Mouse (Mus musculus): ENCODE results near the gene Jak1. TPM values are rescaled to one million over a fixed set of nuclear protein-coding genes. Genes with fewer than 3 reads are reported as not detected.

Jak1 gene
- polyA plus RNA-seq, 1 experiment from 2014 or later: 135 TPM

GRCm38 (mm10) chr4:101167777-101168176 lies 97.3 kb downstream of the Jak1 start:
- ATAC-seq (ENCODE audit: insufficient number of reproducible peaks, insufficient read depth, low FRiP score, low read depth): no peak
- H3K4me2 ChIP-seq (replicated peaks; ENCODE audit: low read depth, low read length): no peak overlapping the region
- no peaks in the 10 kb centered on the region for H3K9me3 ChIP-seq (ENCODE audit: control insufficient read depth, low read depth, low read length)
- no peak overlapping the region for H3K9ac ChIP-seq (replicated peaks; ENCODE audit: low read depth, low read length)
- WGBS: 84% methylated on average over 1 of the region's 1 CpGs
- no peaks in the 10 kb centered on the region for H3K27me3 ChIP-seq (ENCODE audit: control insufficient read depth, insufficient read depth, low read length)
- H3K4me3 ChIP-seq (ENCODE audit: low read depth, low read length): no peak overlapping the region
- no peaks in the 10 kb centered on the region for H3K4me1 ChIP-seq (ENCODE audit: control insufficient read depth, insufficient read depth, low read length)
- peaks cover 36% of the 10 kb centered on the region for H3K36me3 ChIP-seq (ENCODE audit: control insufficient read depth, insufficient read depth, low read length)
- no peak overlapping the region for H3K27ac ChIP-seq (ENCODE audit: low read length)

GRCm38 (mm10) chr4:101165776-101166175 lies 99.3 kb downstream of the Jak1 start:
- Histone ChIP-seq H3K27me3 (ENCODE audit: control insufficient read depth, insufficient read depth, low read length) (no peaks in the 10 kb centered on the region), H3K9ac (replicated peaks; ENCODE audit: low read depth, low read length) (no peak overlapping the region), H3K9me3 (ENCODE audit: control insufficient read depth, low read depth, low read length) (no peaks in the 10 kb centered on the region), H3K4me2 (replicated peaks; ENCODE audit: low read depth, low read length) (no peak overlapping the region), H3K4me3 (ENCODE audit: low read depth, low read length) (no peak overlapping the region), H3K36me3 (ENCODE audit: control insufficient read depth, insufficient read depth, low read length) (peaks cover 45% of the 10 kb centered on the region), H3K4me1 (ENCODE audit: control insufficient read depth, insufficient read depth, low read length) (no peaks in the 10 kb centered on the region), H3K27ac (ENCODE audit: low read length) (no peak overlapping the region)
- 70% methylated on average over 4 of the region's 4 CpGs for WGBS
- no peak for ATAC-seq (ENCODE audit: insufficient number of reproducible peaks, insufficient read depth, low FRiP score, low read depth)

GRCm38 (mm10) chr4:101164673-101165072 lies 100.4 kb downstream of the Jak1 start:
- H3K9ac ChIP-seq (replicated peaks; ENCODE audit: low read depth, low read length): no peak overlapping the region
- no peaks in the 10 kb centered on the region for H3K9me3 ChIP-seq (ENCODE audit: control insufficient read depth, low read depth, low read length)
- H3K27me3 ChIP-seq (ENCODE audit: control insufficient read depth, insufficient read depth, low read length): no peaks in the 10 kb centered on the region
- H3K4me1 ChIP-seq (ENCODE audit: control insufficient read depth, insufficient read depth, low read length): no peaks in the 10 kb centered on the region
- no peak overlapping the region for H3K4me2 ChIP-seq (replicated peaks; ENCODE audit: low read depth, low read length)
- WGBS: 63% methylated on average over 2 of the region's 2 CpGs
- H3K27ac ChIP-seq (ENCODE audit: low read length): no peak overlapping the region
- ATAC-seq (ENCODE audit: insufficient number of reproducible peaks, insufficient read depth, low FRiP score, low read depth): no peak
- H3K36me3 ChIP-seq (ENCODE audit: control insufficient read depth, insufficient read depth, low read length): peaks cover 37% of the 10 kb centered on the region
- no peak overlapping the region for H3K4me3 ChIP-seq (ENCODE audit: low read depth, low read length)

GRCm38 (mm10) chr4:101164189-101164588 lies 100.9 kb downstream of the Jak1 start:
- H3K9ac ChIP-seq (replicated peaks; ENCODE audit: low read depth, low read length): no peak overlapping the region

GRCm38 (mm10) chr4:101160821-101161220 lies 104.3 kb downstream of the Jak1 start:
- Histone ChIP-seq H3K4me3 (ENCODE audit: low read depth, low read length) (no peak overlapping the region), H3K9ac (replicated peaks; ENCODE audit: low read depth, low read length) (no peak overlapping the region), H3K36me3 (ENCODE audit: control insufficient read depth, insufficient read depth, low read length) (peaks cover 52% of the 10 kb centered on the region), H3K4me2 (replicated peaks; ENCODE audit: low read depth, low read length) (no peak overlapping the region), H3K27ac (ENCODE audit: low read length) (no peak overlapping the region), H3K4me1 (ENCODE audit: control insufficient read depth, insufficient read depth, low read length) (no peaks in the 10 kb centered on the region), H3K27me3 (ENCODE audit: control insufficient read depth, insufficient read depth, low read length) (no peaks in the 10 kb centered on the region), H3K9me3 (ENCODE audit: control insufficient read depth, low read depth, low read length) (no peaks in the 10 kb centered on the region)
- no peak for ATAC-seq (ENCODE audit: insufficient number of reproducible peaks, insufficient read depth, low FRiP score, low read depth)
- 85% methylated on average over 1 of the region's 1 CpGs for WGBS

More at GRCm38 (mm10) chr4:101164189-101164588, 100.9 kb downstream of the Jak1 start:
- no peak for ATAC-seq (ENCODE audit: insufficient number of reproducible peaks, insufficient read depth, low FRiP score, low read depth)
- Histone ChIP-seq H3K27me3 (ENCODE audit: control insufficient read depth, insufficient read depth, low read length) (no peaks in the 10 kb centered on the region), H3K9me3 (ENCODE audit: control insufficient read depth, low read depth, low read length) (no peaks in the 10 kb centered on the region), H3K4me2 (replicated peaks; ENCODE audit: low read depth, low read length) (no peak overlapping the region), H3K4me1 (ENCODE audit: control insufficient read depth, insufficient read depth, low read length) (no peaks in the 10 kb centered on the region), H3K36me3 (ENCODE audit: control insufficient read depth, insufficient read depth, low read length) (peaks cover 36% of the 10 kb centered on the region), H3K27ac (ENCODE audit: low read length) (no peak overlapping the region), H3K4me3 (ENCODE audit: low read depth, low read length) (no peak overlapping the region)
- WGBS: 80% methylated on average over 2 of the region's 2 CpGs

GRCm38 (mm10) chr4:101159191-101159764 lies 105.8 kb downstream of the Jak1 start:
- ATAC-seq (ENCODE audit: insufficient number of reproducible peaks, insufficient read depth, low FRiP score, low read depth): no peak
- no peaks in the 10 kb centered on the region for H3K27me3 ChIP-seq (ENCODE audit: control insufficient read depth, insufficient read depth, low read length)
- H3K9ac ChIP-seq (replicated peaks; ENCODE audit: low read depth, low read length): no peak overlapping the region
- H3K4me3 ChIP-seq (ENCODE audit: low read depth, low read length): no peak overlapping the region
- no peak overlapping the region for H3K4me2 ChIP-seq (replicated peaks; ENCODE audit: low read depth, low read length)
- H3K9me3 ChIP-seq (ENCODE audit: control insufficient read depth, low read depth, low read length): no peaks in the 10 kb centered on the region
- 71% methylated on average over 12 of the region's 12 CpGs for WGBS
- no peak overlapping the region for H3K27ac ChIP-seq (ENCODE audit: low read length)
- peaks cover 52% of the 10 kb centered on the region for H3K36me3 ChIP-seq (ENCODE audit: control insufficient read depth, insufficient read depth, low read length)
- H3K4me1 ChIP-seq (ENCODE audit: control insufficient read depth, insufficient read depth, low read length): no peaks in the 10 kb centered on the region

- 83% methylated on average over 6 of the region's 6 CpGs for WGBS
- Histone ChIP-seq H3K27ac (ENCODE audit: low read length) (no peak overlapping the region), H3K4me2 (replicated peaks; ENCODE audit: low read depth, low read length) (no peak overlapping the region), H3K36me3 (ENCODE audit: control insufficient read depth, insufficient read depth, low read length) (peaks cover 52% of the 10 kb centered on the region), H3K9me3 (ENCODE audit: control insufficient read depth, low read depth, low read length) (no peaks in the 10 kb centered on the region), H3K4me3 (ENCODE audit: low read depth, low read length) (no peak overlapping the region), H3K27me3 (ENCODE audit: control insufficient read depth, insufficient read depth, low read length) (no peaks in the 10 kb centered on the region), H3K9ac (replicated peaks; ENCODE audit: low read depth, low read length) (no peak overlapping the region), H3K4me1 (ENCODE audit: control insufficient read depth, insufficient read depth, low read length) (no peaks in the 10 kb centered on the region)
- ATAC-seq (ENCODE audit: insufficient number of reproducible peaks, insufficient read depth, low FRiP score, low read depth): no peak
Observed at GRCm38 (mm10) chr4:101158282-101158681, 106.8 kb downstream of the Jak1 start.

- H3K27me3 ChIP-seq (ENCODE audit: control insufficient read depth, insufficient read depth, low read length): no peaks in the 10 kb centered on the region
- no peak for ATAC-seq (ENCODE audit: insufficient number of reproducible peaks, insufficient read depth, low FRiP score, low read depth)
- no peaks in the 10 kb centered on the region for H3K9me3 ChIP-seq (ENCODE audit: control insufficient read depth, low read depth, low read length)
- no peak overlapping the region for H3K27ac ChIP-seq (ENCODE audit: low read length)
- H3K4me3 ChIP-seq (ENCODE audit: low read depth, low read length): no peak overlapping the region
- H3K36me3 ChIP-seq (ENCODE audit: control insufficient read depth, insufficient read depth, low read length): peaks cover 59% of the 10 kb centered on the region
- no peak overlapping the region for H3K4me2 ChIP-seq (replicated peaks; ENCODE audit: low read depth, low read length)
- 90% methylated on average over 5 of the region's 5 CpGs for WGBS
- no peak overlapping the region for H3K9ac ChIP-seq (replicated peaks; ENCODE audit: low read depth, low read length)
- H3K4me1 ChIP-seq (ENCODE audit: control insufficient read depth, insufficient read depth, low read length): no peaks in the 10 kb centered on the region
Observed at GRCm38 (mm10) chr4:101157476-101157875, 107.6 kb downstream of the Jak1 start.

- H3K4me3 ChIP-seq (ENCODE audit: low read depth, low read length): no peak overlapping the region
- H3K9ac ChIP-seq (replicated peaks; ENCODE audit: low read depth, low read length): no peak overlapping the region
- no peaks in the 10 kb centered on the region for H3K9me3 ChIP-seq (ENCODE audit: control insufficient read depth, low read depth, low read length)
- no peak overlapping the region for H3K27ac ChIP-seq (ENCODE audit: low read length)
- 73% methylated on average over 4 of the region's 4 CpGs for WGBS
- no peak overlapping the region for H3K4me2 ChIP-seq (replicated peaks; ENCODE audit: low read depth, low read length)
- 0 out of 2 replicates have a peak, but pooled peaks have one; percentile 37 for ATAC-seq (ENCODE audit: insufficient number of reproducible peaks, insufficient read depth, low FRiP score, low read depth)
- no peaks in the 10 kb centered on the region for H3K27me3 ChIP-seq (ENCODE audit: control insufficient read depth, insufficient read depth, low read length)
- H3K4me1 ChIP-seq (ENCODE audit: control insufficient read depth, insufficient read depth, low read length): no peaks in the 10 kb centered on the region
- peaks cover 62% of the 10 kb centered on the region for H3K36me3 ChIP-seq (ENCODE audit: control insufficient read depth, insufficient read depth, low read length)
Observed at GRCm38 (mm10) chr4:101155541-101155940, 109.5 kb downstream of the Jak1 start.
